Comparison of ENCODE assay signal across 8 mouse cellular contexts in genomic region chr8:120589921-120590320, GRCm38 (mm10). TPM values are rescaled to one million over a fixed set of nuclear protein-coding genes. Genes with fewer than 3 reads are reported as not detected.
A peak's percentile ranks its signal among the peaks of the same experiment; 100 is the strongest.
DNase-seq lines count a peak whose midpoint lies in the region; ATAC-seq and TF ChIP-seq lines count a peak whose summit lies in the region.

No protein-coding gene starts in this region.

- peak overlapping the region; percentile 91 for H3K27ac ChIP-seq in heart, postnatal 0 days (ENCODE audit: low read depth)

- H3K4me2 ChIP-seq in heart, postnatal 0 days (ENCODE audit: low read depth, low read length), result peak overlapping the region; percentile 82

- TF ChIP-seq CTCF in heart, postnatal 0 days (IDR thresholded peaks at IDR 0.05; ENCODE audit: low read depth), result no peak

- TF ChIP-seq EP300 in heart, postnatal 0 days (IDR thresholded peaks at IDR 0.05; ENCODE audit: low read depth), result no peak

- peak; percentile 17 for ATAC-seq in heart, postnatal 0 days (ENCODE audit: insufficient read depth, low read depth)

- intact Hi-C loops in gastrocnemius, postnatal 14 days (cut with DNase I; ENCODE audit: low total_unique reads), result loop anchor here (10.0 kb wide), 1 partner anchor 415 kb away; the partner anchor contains the start of gene Fam92b

- H3K9ac ChIP-seq in heart, postnatal 0 days (replicated peaks; ENCODE audit: low read depth, low read length), result peak overlapping the region; percentile 48; the same call in 1 of the 2 replicates

- peak; percentile 48 for DNase-seq in gastrocnemius, postnatal 14 days
- DNase-seq in gastrocnemius, postnatal 25 days, result no peak
- DNase-seq in cerebellum, postnatal 14 days, result peak; percentile 63 to 72
- peak; percentile 63 for DNase-seq in heart, postnatal 0 days (ENCODE audit: low spot score)
- peak; percentile 52 to 55 for DNase-seq in kidney, postnatal 4 days
- peak; percentile 50 for DNase-seq in skeletal muscle tissue, adult 2 months (ENCODE audit: low read depth, low spot score)
- no peak for DNase-seq in T-cell, adult 2 months (ENCODE audit: low spot score)
- DNase-seq in right cerebral cortex, postnatal 4 days, result no peak

- H3K4me1 ChIP-seq in heart, postnatal 0 days (ENCODE audit: control insufficient read depth, insufficient read depth), result peaks cover 12% of the 10 kb centered on the region

- H3K4me3 ChIP-seq in heart, postnatal 0 days (ENCODE audit: low read depth, low read length), result peak overlapping the region; percentile 48

- no peaks in the 10 kb centered on the region for H3K9me3 ChIP-seq in heart, postnatal 0 days (replicated peaks; ENCODE audit: control insufficient read depth, low read length)

- no peaks in the 10 kb centered on the region for H3K27me3 ChIP-seq in heart, postnatal 0 days (ENCODE audit: control insufficient read depth, insufficient read depth, low read length)

- H3K36me3 ChIP-seq in heart, postnatal 0 days (replicated peaks; ENCODE audit: control insufficient read depth, insufficient read depth, low read length), result peaks cover 10% of the 10 kb centered on the region

- whole genome bisulfite sequencing in heart, postnatal 0 days, result 16% methylated on average over 2 of the region's 2 CpGs

RNA-seq across cellular contexts. Expression of gene Gins2, which starts 0.8 kb away (rescaled TPM):
- total RNA-seq in gastrocnemius, postnatal 14 days (2021), result 1 to 10 TPM; 2.9 to 3.6 TPM
- total RNA-seq in gastrocnemius, postnatal 25 days (2021), result 1 to 10 TPM; 1.0 to 1.3 TPM
- total RNA-seq in heart, postnatal 0 days (2014; rRNA removed; ENCODE audit: low replicate concordance), result 29.8 and 52.1 TPM in 2 replicates
- 19.3 and 23.8 TPM in 2 replicates for polyA plus RNA-seq in heart, postnatal 0 days (2015; fragmentation: Nextera tagmentation; extraction: Ambion mirVana)

RNA-seq across cellular contexts. Expression of gene 1190005I06Rik, which starts 57.5 kb away (rescaled TPM):
- total RNA-seq in gastrocnemius, postnatal 14 days (2021), result under 1 TPM; 0.59 to 0.84 TPM
- total RNA-seq in gastrocnemius, postnatal 25 days (2021), result under 1 TPM; 0.67 to 0.70 TPM
- 0.80 and 1.9 TPM in 2 replicates for total RNA-seq in heart, postnatal 0 days (2014; rRNA removed; ENCODE audit: low replicate concordance)
- 9.3 and 9.7 TPM in 2 replicates for polyA plus RNA-seq in heart, postnatal 0 days (2015; fragmentation: Nextera tagmentation; extraction: Ambion mirVana)

Comparison
In these comparisons a context has a peak if more than half of its experiments do, and no peak if none do; other contexts are left out.
1. DNase-seq: peak in gastrocnemius, postnatal 14 days (single experiment), cerebellum, postnatal 14 days (2 of 2), heart, postnatal 0 days (single experiment), kidney, postnatal 4 days (2 of 2) and skeletal muscle tissue, adult 2 months (single experiment); none in gastrocnemius, postnatal 25 days (single experiment), T-cell, adult 2 months (single experiment) and right cerebral cortex, postnatal 4 days (single experiment).